In genomic region chr6:66533241-66533640, GRCm38 (mm10) we compare ENCODE assay signal across 9 mouse cellular contexts. TPM values are rescaled to one million over a fixed set of nuclear protein-coding genes. Genes with fewer than 3 reads are reported as not detected.
DNase-seq lines count a peak whose midpoint lies in the region; ATAC-seq and TF ChIP-seq lines count a peak whose summit lies in the region.
"Had no signal": no experiment of that assay in that cellular context is flagged by ENCODE, and none has a peak within 500 bp of the region (broad histone marks: within the 10 kb centered on the region; RNA-seq: fewer than 3 reads in every experiment).

No protein-coding gene starts in this region.

- H3K27ac ChIP-seq in hindbrain, postnatal 0 days, result no peak overlapping the region
- H3K27ac ChIP-seq in hindbrain, embryonic 16.5 days (ENCODE audit: low read depth, low read length), result no peak overlapping the region
- H3K27ac ChIP-seq: limb, embryonic 15.5 days had no signal

- no peaks in the 10 kb centered on the region for H3K4me1 ChIP-seq in hindbrain, postnatal 0 days (ENCODE audit: insufficient read depth, low read length)
- H3K4me1 ChIP-seq in hindbrain, embryonic 16.5 days (ENCODE audit: control insufficient read depth, insufficient read depth, low read depth, low read length), result peaks cover 12% of the 10 kb centered on the region

- DNase-seq in hindbrain, postnatal 0 days (ENCODE audit: low spot score), result peak; percentile 85
- DNase-seq in thymus, postnatal 14 days, result peak; percentile 40
- no peak for DNase-seq in thymus, postnatal 4 days
- DNase-seq in c-Kit-positive CD71-positive TER-119-positive erythroid progenitor cells, embryonic 14.5 days (ENCODE audit: low spot score), result peak; percentile 59
- peak; percentile 81 for DNase-seq in naive thymus-derived CD4-positive, alpha-beta T cell, adult 2 months (ENCODE audit: low read depth)
- no peak for DNase-seq in gastrocnemius, adult 8-10 months (ENCODE audit: low spot score in 2 of 2)
- DNase-seq in urinary bladder, adult 2 months (ENCODE audit: low spot score), result no peak

- H3K4me2 ChIP-seq in hindbrain, postnatal 0 days (ENCODE audit: low read depth, low read length), result no peak overlapping the region
- no peak overlapping the region for H3K4me2 ChIP-seq in hindbrain, embryonic 16.5 days (ENCODE audit: low read length)
- H3K4me2 ChIP-seq: limb, embryonic 15.5 days had no signal

- no peak overlapping the region for H3K4me3 ChIP-seq in hindbrain, postnatal 0 days (ENCODE audit: low read length)
- no peak overlapping the region for H3K4me3 ChIP-seq in hindbrain, embryonic 16.5 days (ENCODE audit: low read length)
- H3K4me3 ChIP-seq: limb, embryonic 15.5 days had no signal

- H3K27me3 ChIP-seq in hindbrain, postnatal 0 days (ENCODE audit: insufficient read depth, low read length), result no peaks in the 10 kb centered on the region
- no peaks in the 10 kb centered on the region for H3K27me3 ChIP-seq in hindbrain, embryonic 16.5 days (replicated peaks; ENCODE audit: control insufficient read depth, insufficient read depth, low read length)
- H3K27me3 ChIP-seq: limb, embryonic 15.5 days had no signal

- H3K36me3 ChIP-seq in hindbrain, postnatal 0 days (ENCODE audit: insufficient read depth, low read length), result no peaks in the 10 kb centered on the region
- no peaks in the 10 kb centered on the region for H3K36me3 ChIP-seq in hindbrain, embryonic 16.5 days (ENCODE audit: control insufficient read depth, insufficient read depth, low read length)
- H3K36me3 ChIP-seq: limb, embryonic 15.5 days had no signal

- WGBS in hindbrain, postnatal 0 days, result 31% methylated on average over 3 of the region's 3 CpGs
- WGBS in hindbrain, embryonic 16.5 days, result 27% methylated on average over 3 of the region's 3 CpGs

- no peak overlapping the region for H3K9ac ChIP-seq in hindbrain, postnatal 0 days (replicated peaks; ENCODE audit: low read length)
- H3K9ac ChIP-seq in hindbrain, embryonic 16.5 days (ENCODE audit: low read depth, low read length), result no peak overlapping the region
- H3K9ac ChIP-seq: limb, embryonic 15.5 days had no signal

- peak; percentile 79 for TF ChIP-seq CTCF in hindbrain, postnatal 0 days (IDR thresholded peaks at IDR 0.05; ENCODE audit: low read depth)

- ATAC-seq in hindbrain, postnatal 0 days, result no peak
- ATAC-seq in hindbrain, embryonic 16.5 days, result no peak

- no peaks in the 10 kb centered on the region for H3K9me3 ChIP-seq in hindbrain, postnatal 0 days (ENCODE audit: low read length)
- no peaks in the 10 kb centered on the region for H3K9me3 ChIP-seq in hindbrain, embryonic 16.5 days (ENCODE audit: control insufficient read depth, low read length)
- H3K9me3 ChIP-seq: limb, embryonic 15.5 days had no signal

RNA-seq across cellular contexts. Expression of gene Mad2l1, which starts 1.9 kb away (rescaled TPM):
- 8.6 and 9.0 TPM in 2 replicates for total RNA-seq in hindbrain, postnatal 0 days (2014; rRNA removed)
- 23.3 and 24.6 TPM in 2 replicates for polyA plus RNA-seq in hindbrain, postnatal 0 days (2015; fragmentation: Nextera tagmentation; extraction: Ambion mirVana)
- 19.8 and 19.9 TPM in 2 replicates for polyA plus RNA-seq in hindbrain, embryonic 16.5 days (2015; fragmentation: Nextera tagmentation; extraction: Ambion mirVana)
- total RNA-seq in gastrocnemius, adult 8-10 months (2022), result 1 to 10 TPM in 3 of 4 experiments, under 1 TPM in 1; 0.65 to 1.8 (median 1.4) TPM
- 7.6 and 8.6 TPM in 2 replicates for polyA plus RNA-seq in urinary bladder, adult 2 months (2012; rRNA removed)

RNA-seq across cellular contexts. Expression of gene Vmn1r32, which starts 26.7 kb away (rescaled TPM):
- 0.16 TPM in 1 of 2 replicates, not detected in the other for total RNA-seq in hindbrain, postnatal 0 days (2014; rRNA removed)
- polyA plus RNA-seq in hindbrain, postnatal 0 days (2015; fragmentation: Nextera tagmentation; extraction: Ambion mirVana), result 0.06 TPM in 1 of 2 replicates, not detected in the other
- 0.05 and 0.08 TPM in 2 replicates for polyA plus RNA-seq in hindbrain, embryonic 16.5 days (2015; fragmentation: Nextera tagmentation; extraction: Ambion mirVana)
- not detected for total RNA-seq in gastrocnemius, adult 8-10 months (2022)
- polyA plus RNA-seq in urinary bladder, adult 2 months (2012; rRNA removed), result 0.03 TPM in 1 of 2 replicates, not detected in the other
- polyA plus RNA-seq: limb, embryonic 15.5 days had no signal

Comparison
In these comparisons a context has a peak if more than half of its experiments do, and no peak if none do; other contexts are left out.
1. DNase-seq: peak in hindbrain, postnatal 0 days (single experiment), thymus, postnatal 14 days (single experiment), c-Kit-positive CD71-positive TER-119-positive erythroid progenitor cells, embryonic 14.5 days (single experiment) and naive thymus-derived CD4-positive, alpha-beta T cell, adult 2 months (single experiment); none in thymus, postnatal 4 days (single experiment), gastrocnemius, adult 8-10 months (0 of 2) and urinary bladder, adult 2 months (single experiment).